Mouse (Mus musculus) granulocyte monocyte progenitor cell, adult 5-6 weeks (primary cell): ENCODE results near the gene Haus7. TPM values are rescaled to one million over a fixed set of nuclear protein-coding genes. Genes with fewer than 3 reads are reported as not detected.

ENCODE experiments used
- ATAC-seq: replicated peaks from 2 replicates; pipeline ENCODE4 v1.8.0; 2016; ENCODE audit warnings: mild to moderate bottlenecking, moderate TSS enrichment, inconsistent platforms; ENCODE audit not compliant: poor library complexity, severe bottlenecking
- total RNA-seq, 2 experiments: library from RNA; stranded (forward) in 1 of 2; stranded (reverse) in 1 of 2; fragments of 200-712, 200-1000 nt in 1 of 2; fragments of >200 nt in 1 of 2; fragmentation: Nextera tagmentation in 1 of 2; gene quantifications; 2 replicates each; pipeline ENCODE4 v1.2.3; 2014 to 2017

The Haus7 gene
- total RNA-seq (2014; fragmentation: Nextera tagmentation) (24.2 and 29.1 TPM in 2 replicates), total RNA-seq (2017) (51.8 and 70.7 TPM in 2 replicates)

- peak; percentile 100 for ATAC-seq
Observed at GRCm38 (mm10) chrX:73458877-73459392, at the start of gene Haus7. TSS of gene Haus7 (minus strand) at chrX:73459044.

- no peak for ATAC-seq
Observed at GRCm38 (mm10) chrX:73506577-73506976, 47.7 kb upstream of the Haus7 start.

- ATAC-seq = no peak
Observed at GRCm38 (mm10) chrX:73505130-73505735, 46.4 kb upstream of the Haus7 start.

GRCm38 (mm10) chrX:73496746-73497145, 37.9 kb upstream of the Haus7 start:
- no peak for ATAC-seq

GRCm38 (mm10) chrX:73493567-73493966, 34.7 kb upstream of the Haus7 start:
- peak; percentile 82 for ATAC-seq

- ATAC-seq = no peak
Observed at GRCm38 (mm10) chrX:73490804-73491203, 32.0 kb upstream of the Haus7 start.

- ATAC-seq = no peak
Observed at GRCm38 (mm10) chrX:73490186-73490585, 31.3 kb upstream of the Haus7 start.

- no peak for ATAC-seq
Observed at GRCm38 (mm10) chrX:73486920-73487319, 28.1 kb upstream of the Haus7 start.

- no peak for ATAC-seq
Observed at GRCm38 (mm10) chrX:73484870-73485269, 26.0 kb upstream of the Haus7 start.

GRCm38 (mm10) chrX:73484076-73484475, 25.2 kb upstream of the Haus7 start:
- no peak for ATAC-seq

GRCm38 (mm10) chrX:73483484-73483810, 24.6 kb upstream of the Haus7 start, which contains the start of gene Bgn:
TSS of gene Bgn (plus strand) at chrX:73483602.
- no peak for ATAC-seq

GRCm38 (mm10) chrX:73482643-73483483, 24.0 kb upstream of the Haus7 start:
- ATAC-seq = no peak

- ATAC-seq = no peak
Observed at GRCm38 (mm10) chrX:73480334-73480733, 21.5 kb upstream of the Haus7 start.

- no peak for ATAC-seq
Observed at GRCm38 (mm10) chrX:73479656-73480055, 20.8 kb upstream of the Haus7 start.

GRCm38 (mm10) chrX:73477500-73477899, 18.7 kb upstream of the Haus7 start:
- ATAC-seq = no peak

- ATAC-seq = no peak
Observed at GRCm38 (mm10) chrX:73476621-73477020, 17.8 kb upstream of the Haus7 start.

- ATAC-seq = no peak
Observed at GRCm38 (mm10) chrX:73475658-73476256, 16.9 kb upstream of the Haus7 start.

- no peak for ATAC-seq
Observed at GRCm38 (mm10) chrX:73474340-73475165, 15.7 kb upstream of the Haus7 start.

- no peak for ATAC-seq
Observed at GRCm38 (mm10) chrX:73471764-73472163, 12.9 kb upstream of the Haus7 start.

GRCm38 (mm10) chrX:73468752-73469151, 9.9 kb upstream of the Haus7 start:
- ATAC-seq = no peak
